Mouse (Mus musculus) MEL (cell line): ENCODE data around the gene Zkscan17. TPM values are rescaled to one million over a fixed set of nuclear protein-coding genes. Genes with fewer than 3 reads are reported as not detected.

Experiments used
- DNase-seq: peaks from one replicate; pipeline ENCODE4 v3.0.0; 2011; ENCODE audit warnings: low read depth, low spot score
- H3K27ac ChIP-seq: 2 replicates; pipeline ENCODE4 v1.5.1; 2012; ENCODE audit warnings: low read depth, mild to moderate bottlenecking, control low read depth, low read length, moderate library complexity; ENCODE audit not compliant: control insufficient read depth
- H3K27me3 ChIP-seq, 2 experiments: fragments of 150-350 bp in 1 of 2; sonication (generic) in 1 of 2; 2 replicates each; pipeline ENCODE4 v1.6.1; 2012; ENCODE audit warnings: low read length in 2 of 2, mild to moderate bottlenecking in 2 of 2, improper control_type of control experiment in 1 of 2, moderate library complexity in 1 of 2; ENCODE audit not compliant: insufficient read depth in 2 of 2, control insufficient read depth in 1 of 2
- H3K36me3 ChIP-seq, 2 experiments: 2 replicates each; pipeline ENCODE4 v1.6.1; 2012 to 2014; ENCODE audit warnings: low read length in 2 of 2, improper control_type of control experiment in 1 of 2, inconsistent platforms in 1 of 2, mild to moderate bottlenecking in 1 of 2; ENCODE audit not compliant: insufficient read depth in 2 of 2, control insufficient read depth in 1 of 2
- H3K4me1 ChIP-seq, 2 experiments: fragments of 150-350 bp in 1 of 2; sonication (generic) in 1 of 2; 2 replicates each; pipeline ENCODE4 v1.6.1; 2012; ENCODE audit warnings: low read length in 2 of 2, improper control_type of control experiment in 1 of 2, mild to moderate bottlenecking in 1 of 2; ENCODE audit not compliant: insufficient read depth in 2 of 2, control insufficient read depth in 1 of 2
- H3K4me3 ChIP-seq, 2 experiments: fragments of 150-350 bp in 1 of 2; sonication (generic) in 1 of 2; 2 replicates each; pipeline ENCODE4 v1.5.1; 2012; ENCODE audit warnings: low read depth in 2 of 2, low read length in 2 of 2, mild to moderate bottlenecking in 2 of 2, moderate library complexity in 2 of 2, control low read depth in 1 of 2, improper control_type of control experiment in 1 of 2; ENCODE audit not compliant: control insufficient read depth in 1 of 2, insufficient read depth in 1 of 2
- H3K79me2 ChIP-seq: 2 replicates; pipeline ENCODE4 v1.6.1; 2012; ENCODE audit warnings: mild to moderate bottlenecking, low read length, moderate library complexity; ENCODE audit not compliant: control insufficient read depth, poor library complexity, insufficient read depth
- H3K9ac ChIP-seq: 2 replicates; pipeline ENCODE4 v1.6.1; 2012; ENCODE audit warnings: low read depth, mild to moderate bottlenecking, control low read depth, low read length, moderate library complexity; ENCODE audit not compliant: control insufficient read depth, poor library complexity, severe bottlenecking
- H3K9me3 ChIP-seq: fragments of 150-350 bp; sonication (generic); replicated peaks from 2 replicates; pipeline ENCODE4 v1.6.1; 2012; ENCODE audit warnings: mild to moderate bottlenecking, low read length, improper control_type of control experiment, moderate library complexity; ENCODE audit not compliant: insufficient read depth
- BHLHE40 ChIP-seq: IDR thresholded peaks from 2 replicates; pipeline ENCODE4 v1.6.1; 2012; ENCODE audit warnings: low read depth, mild to moderate bottlenecking, inconsistent platforms, low read length, improper control_type of control experiment, borderline replicate concordance
- CHD1 ChIP-seq: IDR thresholded peaks from 2 replicates; pipeline ENCODE4 v1.6.1; 2012; ENCODE audit warnings: low read depth, mild to moderate bottlenecking, inconsistent platforms, low read length, improper control_type of control experiment
- CHD2 ChIP-seq: IDR thresholded peaks from 2 replicates; pipeline ENCODE4 v1.6.1; 2011; ENCODE audit warnings: low read length, improper control_type of control experiment
- CTCF ChIP-seq, 3 experiments: IDR thresholded peaks in 2 of 3; conservative IDR thresholded peaks in 1 of 3; 2 replicates each; pipeline ENCODE4 v1.5.1; 2011 to 2012; ENCODE audit warnings: low read length in 3 of 3, low read depth in 2 of 3, mild to moderate bottlenecking in 2 of 3, improper control_type of control experiment in 1 of 3, inconsistent platforms in 1 of 3, mixed read lengths in 1 of 3, moderate library complexity in 1 of 3; ENCODE audit not compliant: control insufficient read depth in 1 of 3, insufficient read depth in 1 of 3, poor library complexity in 1 of 3, severe bottlenecking in 1 of 3
- E2F4 ChIP-seq: IDR thresholded peaks from 2 replicates; pipeline ENCODE4 v1.6.1; 2011; ENCODE audit warnings: low read depth, low read length, improper control_type of control experiment, borderline replicate concordance
- ELF1 ChIP-seq: IDR thresholded peaks from 2 replicates; pipeline ENCODE4 v1.6.1; 2014; ENCODE audit warnings: low read depth, mild to moderate bottlenecking, inconsistent platforms, low read length, improper control_type of control experiment, moderate library complexity
- EP300 ChIP-seq, 2 experiments: IDR thresholded peaks; 2 replicates each; pipeline ENCODE4 v1.6.1; 2011; ENCODE audit warnings: improper control_type of control experiment in 2 of 2, low read length in 2 of 2, low read depth in 1 of 2, mild to moderate bottlenecking in 1 of 2
- ETS1 ChIP-seq: IDR thresholded peaks from 2 replicates; pipeline ENCODE4 v1.6.1; 2012; ENCODE audit warnings: low read depth, mild to moderate bottlenecking, inconsistent platforms, low read length, improper control_type of control experiment, moderate library complexity
- GABPA ChIP-seq: IDR thresholded peaks from 2 replicates; pipeline ENCODE4 v1.6.1; 2012; ENCODE audit warnings: low read depth, mild to moderate bottlenecking, inconsistent platforms, low read length, improper control_type of control experiment, moderate library complexity
- GATA1 ChIP-seq: IDR thresholded peaks from 2 replicates; pipeline ENCODE4 v1.6.1; 2011; ENCODE audit warnings: low read depth, low read length, improper control_type of control experiment
- HCFC1 ChIP-seq: IDR thresholded peaks from 2 replicates; pipeline ENCODE4 v1.6.1; 2012; ENCODE audit warnings: low read depth, mild to moderate bottlenecking, inconsistent platforms, low read length, improper control_type of control experiment, moderate library complexity
- JUND ChIP-seq: IDR thresholded peaks from 2 replicates; pipeline ENCODE4 v1.6.1; 2011; ENCODE audit warnings: low read depth, mild to moderate bottlenecking, improper control_type of control experiment, low read length
- MAFK ChIP-seq: IDR thresholded peaks from 2 replicates; pipeline ENCODE4 v1.6.1; 2011; ENCODE audit warnings: low read depth, mild to moderate bottlenecking, low read length, improper control_type of control experiment, borderline replicate concordance
- MAX ChIP-seq: IDR thresholded peaks from 2 replicates; pipeline ENCODE4 v1.6.1; 2011; ENCODE audit warnings: low read length, improper control_type of control experiment
- MAZ ChIP-seq: IDR thresholded peaks from 2 replicates; pipeline ENCODE4 v1.6.1; 2012; ENCODE audit warnings: low read depth, mild to moderate bottlenecking, inconsistent platforms, low read length, improper control_type of control experiment
- MEF2A ChIP-seq: IDR thresholded peaks from 2 replicates; pipeline ENCODE4 v1.6.1; 2014; ENCODE audit warnings: low read depth, mild to moderate bottlenecking, inconsistent platforms, low read length, improper control_type of control experiment; ENCODE audit not compliant: poor library complexity, insufficient replicate concordance, severe bottlenecking; ENCODE audit errors: extremely low read depth
- MXI1 ChIP-seq: IDR thresholded peaks from 2 replicates; pipeline ENCODE4 v1.6.1; 2011; ENCODE audit warnings: mild to moderate bottlenecking, low read depth, low read length, improper control_type of control experiment
- MYB ChIP-seq: IDR thresholded peaks from 2 replicates; pipeline ENCODE4 v1.6.1; 2011; ENCODE audit warnings: mild to moderate bottlenecking, low read depth, low read length, improper control_type of control experiment
- MYC ChIP-seq: IDR thresholded peaks from 2 replicates; pipeline ENCODE4 v1.6.1; 2011; ENCODE audit warnings: low read depth, mild to moderate bottlenecking, low read length, improper control_type of control experiment, moderate library complexity
- NELFE ChIP-seq: IDR thresholded peaks from 2 replicates; pipeline ENCODE4 v1.6.1; 2011; ENCODE audit warnings: low read depth, low read length, improper control_type of control experiment
- NRF1 ChIP-seq: IDR thresholded peaks from 2 replicates; pipeline ENCODE4 v1.6.1; 2014; ENCODE audit warnings: low read depth, mild to moderate bottlenecking, inconsistent platforms, low read length, improper control_type of control experiment, moderate library complexity; ENCODE audit not compliant: poor library complexity, insufficient read depth, severe bottlenecking
- POLR2A ChIP-seq, 2 experiments: IDR thresholded peaks; 2 replicates each; pipeline ENCODE4 v1.6.1; 2011 to 2012; ENCODE audit warnings: low read length in 2 of 2, mild to moderate bottlenecking in 2 of 2, control low read depth in 1 of 2, improper control_type of control experiment in 1 of 2, low read depth in 1 of 2, moderate library complexity in 1 of 2; ENCODE audit not compliant: control insufficient read depth in 1 of 2, insufficient read depth in 1 of 2, poor library complexity in 1 of 2
- POLR2AphosphoS2 ChIP-seq: IDR thresholded peaks from 2 replicates; pipeline ENCODE4 v1.6.1; 2011; ENCODE audit warnings: low read length, improper control_type of control experiment
- POLR2AphosphoS5 ChIP-seq: IDR thresholded peaks from 2 replicates; pipeline ENCODE4 v1.6.1; 2012; ENCODE audit warnings: low read depth, borderline replicate concordance, mild to moderate bottlenecking, inconsistent platforms, low read length, moderate library complexity, mixed read lengths
- RCOR1 ChIP-seq: IDR thresholded peaks from 2 replicates; pipeline ENCODE4 v1.6.1; 2012; ENCODE audit warnings: low read depth, mild to moderate bottlenecking, inconsistent platforms, low read length, improper control_type of control experiment
- SIN3A ChIP-seq: IDR thresholded peaks from 2 replicates; pipeline ENCODE4 v1.6.1; 2012; ENCODE audit warnings: low read length, improper control_type of control experiment, inconsistent platforms
- SMC3 ChIP-seq: IDR thresholded peaks from 2 replicates; pipeline ENCODE4 v1.6.1; 2011; ENCODE audit warnings: low read depth, low read length, improper control_type of control experiment
- TAL1 ChIP-seq: IDR thresholded peaks from 2 replicates; pipeline ENCODE4 v1.6.1; 2012; ENCODE audit warnings: mild to moderate bottlenecking, inconsistent platforms, low read length, moderate library complexity, mixed read lengths
- TBP ChIP-seq: IDR thresholded peaks from 2 replicates; pipeline ENCODE4 v1.8.0; 2011; ENCODE audit warnings: low read depth, low read length, improper control_type of control experiment
- TCF12 ChIP-seq: IDR thresholded peaks from 2 replicates; pipeline ENCODE4 v1.6.1; 2014; ENCODE audit warnings: low read depth, mild to moderate bottlenecking, inconsistent platforms, low read length, improper control_type of control experiment, moderate library complexity
- UBTF ChIP-seq: IDR thresholded peaks from 2 replicates; pipeline ENCODE4 v1.6.1; 2012; ENCODE audit warnings: low read depth, mild to moderate bottlenecking, inconsistent platforms, low read length, improper control_type of control experiment, moderate library complexity, borderline replicate concordance; ENCODE audit not compliant: insufficient read depth
- USF1 ChIP-seq: IDR thresholded peaks from 2 replicates; pipeline ENCODE4 v1.6.1; 2014; ENCODE audit warnings: low read depth, mild to moderate bottlenecking, inconsistent platforms, low read length, improper control_type of control experiment, moderate library complexity
- USF2 ChIP-seq, 2 experiments: IDR thresholded peaks; 2 replicates each; pipeline ENCODE4 v1.6.1; 2011 to 2012; ENCODE audit warnings: improper control_type of control experiment in 2 of 2, low read length in 2 of 2, borderline replicate concordance in 1 of 2, inconsistent platforms in 1 of 2, low read depth in 1 of 2, mild to moderate bottlenecking in 1 of 2; ENCODE audit not compliant: insufficient read depth in 1 of 2
- ZC3H11A ChIP-seq: IDR thresholded peaks from 2 replicates; pipeline ENCODE4 v1.6.1; 2012; ENCODE audit warnings: low read depth, mild to moderate bottlenecking, inconsistent platforms, low read length, improper control_type of control experiment
- ZKSCAN1 ChIP-seq: IDR thresholded peaks from 2 replicates; pipeline ENCODE4 v1.6.1; 2012; ENCODE audit warnings: low read depth, mild to moderate bottlenecking, inconsistent platforms, low read length, improper control_type of control experiment, moderate library complexity
- ZMIZ1 ChIP-seq: IDR thresholded peaks from 2 replicates; pipeline ENCODE4 v1.6.1; 2012; ENCODE audit warnings: low read depth, mild to moderate bottlenecking, inconsistent platforms, low read length, improper control_type of control experiment, moderate library complexity
- ZNF384 ChIP-seq: IDR thresholded peaks from 2 replicates; pipeline ENCODE4 v1.6.1; 2012; ENCODE audit warnings: low read depth, mild to moderate bottlenecking, inconsistent platforms, low read length, improper control_type of control experiment
- polyA plus RNA-seq, 2 experiments: library from polyadenylated mRNA; stranded (reverse) in 1 of 2; unstranded in 1 of 2; fragments of >175 nt in 1 of 2; fragments of >200 nt in 1 of 2; gene quantifications; 2 replicates each; pipeline versions ENCODE4 v1.2.1 to v1.2.4; 2012; ENCODE audit warnings: low replicate concordance in 2 of 2, low read depth in 1 of 2; ENCODE audit not compliant: insufficient read length in 2 of 2, insufficient read depth in 1 of 2, missing spikeins in 1 of 2
- total RNA-seq: library from RNA; depleted of rRNA; stranded (reverse); fragments of 300-350 nt; gene quantifications from 2 replicates; pipeline ENCODE4 v1.2.3, GENCODE M21; 2012

Zkscan17 gene
- total and polyA plus RNA-seq, 3 experiments = 31.7 to 49.6 TPM; not detected in 1

DNA sequence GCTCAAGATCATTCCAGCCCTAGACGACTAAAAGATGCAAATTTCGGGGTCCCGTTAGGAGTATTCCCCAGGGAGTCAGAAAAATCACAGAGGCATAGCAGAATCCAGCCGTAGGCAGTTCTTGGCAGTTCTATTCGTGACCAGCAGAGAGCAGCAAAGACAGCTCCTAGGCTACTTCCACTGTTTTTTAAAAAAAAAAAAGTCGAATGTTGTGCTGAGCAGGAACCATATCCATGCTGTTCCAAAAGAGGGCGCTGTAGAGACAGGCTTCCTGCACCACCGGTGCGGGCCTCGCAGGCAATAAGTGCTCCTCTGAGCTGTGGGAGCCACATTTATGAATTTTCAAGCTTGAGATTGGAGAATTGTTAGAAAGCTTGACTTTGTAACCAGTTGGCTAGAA is 1.3 kb downstream of the Zkscan17 start:
- Histone ChIP-seq H3K9ac (no peak overlapping the region), H3K9me3 (no peaks in the 10 kb centered on the region), H3K79me2 (no peaks in the 10 kb centered on the region), H3K4me1 (0 out of 4 replicates have a peak, but pooled peaks cover 0 to 2% of the 10 kb centered on the region in 2 experiments), H3K4me3 (no peak overlapping the region), H3K36me3 (no peaks in the 10 kb centered on the region), H3K27me3 (peaks cover 0 to 5% of the 10 kb centered on the region in 2 experiments; a peak in 1 of 4 replicates), H3K27ac (no peak overlapping the region)
- peak; percentile 90 for DNase-seq
- no peak for TF ChIP-seq MYB
- TF ChIP-seq MAFK = no peak
- TF ChIP-seq GABPA = no peak
- peak; percentile 47; the same call in 1 of the 2 replicates for TF ChIP-seq BHLHE40
- TF ChIP-seq SMC3 = peak; percentile 93
- TF ChIP-seq MAZ = peak; percentile 67; the same call in 1 of the 2 replicates
- TF ChIP-seq MAX = peak; percentile 13; the same call in 1 of the 2 replicates
- TF ChIP-seq RCOR1 = 0 out of 2 replicates have a peak, but pooled peaks have one; percentile 41
- no peak; the same call in 1 of the 2 replicates for TF ChIP-seq JUND
- 0 out of 2 replicates have a peak, but pooled peaks have one; percentile 46 for TF ChIP-seq HCFC1
- TF ChIP-seq NRF1 = no peak
- TF ChIP-seq POLR2AphosphoS2 = no peak
- peak; percentile 99 for TF ChIP-seq ZNF384
- no peak for TF ChIP-seq E2F4
- peak; percentile 63 for TF ChIP-seq SIN3A
- TF ChIP-seq MEF2A = no peak
- no peak for TF ChIP-seq USF2 (IDR thresholded peaks at IDR 0.05; ENCODE audit: borderline replicate concordance in 1 of 2, insufficient read depth in 1 of 2, low read depth in 1 of 2, low read length in 2 of 2)
- peak; percentile 67 for TF ChIP-seq MYC
- no peak for TF ChIP-seq ZMIZ1
- TF ChIP-seq MXI1 = 0 out of 2 replicates have a peak, but pooled peaks have one; percentile 26
- TF ChIP-seq CHD1 = no peak
- TF ChIP-seq GATA1 = no peak
- TF ChIP-seq NELFE = no peak
- TF ChIP-seq TAL1 = no peak
- TF ChIP-seq ZC3H11A = peak; percentile 88
- no peak; a peak in 1 of 4 replicates for TF ChIP-seq EP300 (IDR thresholded peaks at IDR 0.05; ENCODE audit: low read depth in 1 of 2, low read length in 2 of 2)
- no peak for TF ChIP-seq USF1
- no peak for TF ChIP-seq POLR2A (IDR thresholded peaks at IDR 0.05; ENCODE audit: control insufficient read depth in 1 of 2, insufficient read depth in 1 of 2, low read depth in 1 of 2, low read length in 2 of 2, poor library complexity in 1 of 2)
- TF ChIP-seq ZKSCAN1 = peak; percentile 43; the same call in 1 of the 2 replicates
- peak; percentile 63; the same call in 1 of the 2 replicates for TF ChIP-seq ELF1
- no peak for TF ChIP-seq TCF12
- 0 out of 2 replicates have a peak, but pooled peaks have one; percentile 19 for TF ChIP-seq TBP
- TF ChIP-seq POLR2AphosphoS5 = no peak
- no peak for TF ChIP-seq ETS1
- no peak for TF ChIP-seq CHD2
- TF ChIP-seq UBTF = no peak
- peak in 2 of 3 experiments; percentile 72 to 92 for TF ChIP-seq CTCF (IDR thresholded peaks at IDR 0.05 in 2 of 3, conservative IDR thresholded peaks at IDR 0.05 in 1 of 3; ENCODE audit: control insufficient read depth in 1 of 3, insufficient read depth in 1 of 3, low read depth in 2 of 3, low read length in 3 of 3, poor library complexity in 1 of 3, severe bottlenecking in 1 of 3)
